Mouse (Mus musculus): ENCODE results near the gene Nfia.

- TF ChIP-seq CTCF (IDR thresholded peaks at IDR 0.05; ENCODE audit: low read depth, low read length) (no peak), POLR2A (IDR thresholded peaks at IDR 0.05; ENCODE audit: borderline replicate concordance, low read depth, low read length) (no peak)
These were observed 83.3 kb downstream of the Nfia start for GRCm38 (mm10) chr4:97855712-97856420.

All from bone marrow macrophage, adult 2 months (primary cell).